Mouse (Mus musculus): ENCODE measurements around the gene Rnf19b. TPM values are rescaled to one million over a fixed set of nuclear protein-coding genes. Genes with fewer than 3 reads are reported as not detected.

The Rnf19b gene
- polyA plus RNA-seq, 1 experiment from 2014 or later: 6.9 TPM

DNA sequence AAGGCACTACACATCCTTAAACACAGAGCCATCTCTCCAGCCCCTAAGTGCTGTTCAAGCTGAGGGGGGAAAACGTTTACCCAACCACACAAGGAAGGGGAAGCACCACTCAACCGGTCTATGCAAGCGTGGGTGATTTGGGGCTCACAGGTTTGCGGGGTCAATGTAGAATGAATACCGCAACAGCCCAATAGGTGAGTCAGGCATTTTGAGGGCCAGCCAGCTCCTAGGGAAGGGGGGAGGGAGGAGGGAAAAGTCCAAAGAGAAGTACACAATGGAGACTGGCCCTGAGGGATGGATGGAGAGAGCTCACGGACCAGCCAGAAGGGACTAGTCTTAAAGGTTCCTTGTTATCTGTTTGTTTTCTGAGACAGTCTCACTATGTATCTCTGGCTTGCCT, 34.2 kb upstream of the Rnf19b start:
- peaks cover 7% of the 10 kb centered on the region; the same call in 1 of the 2 replicates for H3K4me1 ChIP-seq
- H3K27me3 ChIP-seq (ENCODE audit: poor library complexity, severe bottlenecking): no peaks in the 10 kb centered on the region
- DNase-seq (ENCODE audit: extremely low spot score, low spot score): no peak
- H3K36me3 ChIP-seq (replicated peaks): no peaks in the 10 kb centered on the region
- no peak overlapping the region for H3K4me3 ChIP-seq
- no peaks in the 10 kb centered on the region for H3K9me3 ChIP-seq
- no peak overlapping the region for H3K27ac ChIP-seq
- WGBS: 82% methylated on average over 6 of the region's 6 CpGs

DNA sequence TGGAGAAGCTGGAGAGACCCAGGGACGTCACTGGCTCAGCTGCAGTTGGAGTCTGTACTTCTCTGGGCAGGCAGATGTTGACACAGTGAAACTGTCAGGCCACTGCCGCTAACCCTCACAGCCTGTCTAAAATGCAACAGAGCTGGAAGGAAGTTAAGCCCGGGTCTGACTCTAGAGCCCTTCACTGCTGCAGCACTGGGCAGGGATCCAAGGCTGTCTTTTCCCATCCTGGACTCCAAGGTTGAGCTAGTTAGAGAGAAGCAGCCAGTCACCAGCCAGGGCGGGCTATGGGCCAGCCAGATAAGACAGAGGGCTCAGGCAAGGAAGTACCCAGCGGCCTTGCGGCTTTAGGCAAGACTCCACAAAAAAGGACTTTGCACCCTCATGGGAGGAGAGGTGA, 33.3 kb upstream of the Rnf19b start:
- no peaks in the 10 kb centered on the region for H3K36me3 ChIP-seq (replicated peaks)
- WGBS: 79% methylated on average over 6 of the region's 6 CpGs

DNA sequence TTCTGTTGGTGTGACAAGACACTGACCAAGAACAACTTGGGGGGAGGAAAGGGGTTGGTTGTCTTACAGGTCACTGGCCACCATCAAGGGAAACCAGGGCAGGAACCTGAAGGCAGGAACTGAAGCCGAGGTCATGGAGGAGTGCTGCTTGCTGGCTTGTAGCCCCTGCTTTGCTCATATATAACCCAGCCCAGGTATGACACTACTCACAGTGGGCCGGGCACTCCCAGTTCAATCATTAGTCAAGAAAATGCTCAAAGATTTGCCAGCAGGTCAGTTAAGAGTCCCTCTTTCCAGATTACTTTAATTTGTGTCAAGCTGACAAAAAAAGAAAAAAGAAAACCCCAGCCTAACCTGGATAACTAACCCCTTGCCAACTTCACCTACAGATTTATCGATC, 32.4 kb upstream of the Rnf19b start:
- no peaks in the 10 kb centered on the region for H3K9me3 ChIP-seq
- H3K27ac ChIP-seq: no peak overlapping the region
- H3K4me1 ChIP-seq: no peaks in the 10 kb centered on the region
- no peaks in the 10 kb centered on the region for H3K27me3 ChIP-seq (ENCODE audit: poor library complexity, severe bottlenecking)
- no peak overlapping the region for H3K4me3 ChIP-seq
- DNase-seq (ENCODE audit: extremely low spot score, low spot score): no peak
- no peaks in the 10 kb centered on the region for H3K36me3 ChIP-seq (replicated peaks)
- 95% methylated on average over 3 of the region's 3 CpGs for WGBS

More for the DNA sequence above, 33.3 kb upstream of the Rnf19b start:
- Histone ChIP-seq H3K27me3 (ENCODE audit: poor library complexity, severe bottlenecking) (no peaks in the 10 kb centered on the region), H3K27ac (no peak overlapping the region), H3K4me1 (peaks cover 7% of the 10 kb centered on the region; the same call in 1 of the 2 replicates), H3K4me3 (no peak overlapping the region), H3K9me3 (no peaks in the 10 kb centered on the region)
- no peak for DNase-seq (ENCODE audit: extremely low spot score, low spot score)

DNA sequence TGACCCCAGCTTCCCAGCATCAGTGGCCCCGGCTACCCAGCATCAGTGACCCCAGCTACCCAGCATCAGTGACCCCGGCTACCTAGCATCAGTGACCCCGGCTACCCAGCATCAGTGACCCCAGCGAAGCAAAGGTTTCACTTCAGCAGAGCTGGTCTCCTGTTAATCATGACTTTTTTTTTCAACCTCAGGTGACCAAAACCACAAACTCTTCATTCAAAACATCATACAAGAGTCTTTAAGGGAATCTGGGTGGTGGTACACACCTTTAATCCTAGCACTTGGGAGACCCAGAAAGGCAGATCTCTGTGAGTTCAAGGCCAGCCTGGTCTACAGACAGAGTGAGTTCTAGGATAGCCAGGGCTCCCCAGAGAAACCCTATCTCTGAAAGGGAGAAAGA, 27.3 kb upstream of the Rnf19b start:
- no peak for DNase-seq (ENCODE audit: extremely low spot score, low spot score)
- peaks cover 17% of the 10 kb centered on the region for H3K27me3 ChIP-seq (ENCODE audit: poor library complexity, severe bottlenecking)
- H3K4me1 ChIP-seq: peaks cover 22% of the 10 kb centered on the region
- no peaks in the 10 kb centered on the region for H3K36me3 ChIP-seq (replicated peaks)
- H3K9me3 ChIP-seq: no peaks in the 10 kb centered on the region
- H3K27ac ChIP-seq: no peak overlapping the region
- 86% methylated on average over 4 of the region's 4 CpGs for WGBS
- no peak overlapping the region for H3K4me3 ChIP-seq

DNA sequence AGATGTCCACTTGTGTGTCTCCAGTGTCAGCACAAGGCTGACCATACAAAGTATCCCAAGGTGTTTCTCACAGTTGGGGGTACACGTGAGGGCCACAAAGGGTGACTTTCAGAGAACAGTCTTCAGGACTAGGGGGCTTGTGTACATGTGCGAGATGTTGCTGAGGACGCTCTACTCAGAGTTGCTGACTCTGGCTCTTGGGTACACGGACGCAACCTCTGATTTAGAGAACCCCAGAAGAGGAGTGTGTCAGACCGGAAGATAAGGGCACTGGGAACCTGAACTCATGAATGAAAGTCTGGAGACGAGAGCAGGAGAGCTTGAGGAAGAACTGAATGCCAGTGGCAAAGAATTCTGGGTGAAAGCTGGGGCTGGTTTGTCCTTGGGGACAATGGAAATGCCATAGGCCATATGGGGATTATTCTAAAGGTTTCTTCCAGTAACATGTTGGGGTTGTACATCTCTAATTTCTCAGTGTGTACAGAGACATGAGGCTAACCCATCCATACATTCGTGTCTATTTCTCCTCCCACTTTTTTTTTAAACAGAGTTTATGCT, 26.6 kb upstream of the Rnf19b start:
- 84% methylated on average over 8 of the region's 8 CpGs for WGBS
- Histone ChIP-seq H3K27me3 (ENCODE audit: poor library complexity, severe bottlenecking) (peaks cover 21% of the 10 kb centered on the region), H3K9me3 (no peaks in the 10 kb centered on the region), H3K4me3 (no peak overlapping the region), H3K27ac (no peak overlapping the region), H3K36me3 (replicated peaks) (no peaks in the 10 kb centered on the region), H3K4me1 (peaks cover 26% of the 10 kb centered on the region)
- no peak for DNase-seq (ENCODE audit: extremely low spot score, low spot score)

DNA sequence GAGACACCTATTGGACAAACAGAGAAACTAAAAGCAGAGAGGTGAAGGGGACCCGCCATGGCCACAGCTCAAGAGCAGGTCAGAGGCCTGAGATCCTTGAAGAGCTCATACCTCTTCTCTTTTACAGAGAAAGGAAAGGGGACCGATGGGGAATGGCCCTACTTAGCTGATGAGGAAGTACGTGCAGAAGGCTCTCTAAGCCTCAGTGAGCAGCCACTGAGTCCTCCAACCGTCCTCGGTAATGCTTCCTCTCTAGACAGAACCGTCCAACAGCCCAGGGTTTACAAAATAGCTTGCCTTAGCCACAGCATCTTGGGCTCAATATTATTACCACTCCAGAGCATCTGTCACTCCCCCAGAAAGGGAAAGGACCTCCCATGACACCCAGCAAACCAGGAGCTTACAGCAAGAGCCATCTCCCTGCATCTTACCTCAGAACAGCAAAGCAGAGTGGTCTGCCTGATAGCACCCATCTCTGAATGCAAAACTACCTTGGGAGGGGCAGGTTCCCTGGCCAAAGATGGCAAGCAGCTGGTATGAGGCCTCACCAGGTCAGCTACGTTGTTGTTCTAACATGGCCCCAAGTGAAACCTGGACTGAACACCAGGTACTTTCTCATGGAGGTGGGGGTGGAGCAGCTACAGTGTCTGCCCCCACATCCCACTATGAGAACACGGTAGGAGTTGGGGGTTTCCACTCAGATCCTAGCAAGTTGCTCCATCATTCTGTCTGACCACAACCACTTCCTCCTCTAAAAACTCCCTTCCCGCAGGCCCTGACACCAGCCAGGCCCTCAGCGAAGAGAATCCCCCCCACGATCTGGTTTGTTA, 25.7 kb upstream of the Rnf19b start:
- Histone ChIP-seq H3K27ac (no peak overlapping the region), H3K9me3 (no peaks in the 10 kb centered on the region), H3K4me3 (no peak overlapping the region), H3K36me3 (replicated peaks) (no peaks in the 10 kb centered on the region), H3K27me3 (ENCODE audit: poor library complexity, severe bottlenecking) (peaks cover 21% of the 10 kb centered on the region), H3K4me1 (peaks cover 26% of the 10 kb centered on the region)
- WGBS: 82% methylated on average over 11 of the region's 11 CpGs
- no peak for DNase-seq (ENCODE audit: extremely low spot score, low spot score)

DNA sequence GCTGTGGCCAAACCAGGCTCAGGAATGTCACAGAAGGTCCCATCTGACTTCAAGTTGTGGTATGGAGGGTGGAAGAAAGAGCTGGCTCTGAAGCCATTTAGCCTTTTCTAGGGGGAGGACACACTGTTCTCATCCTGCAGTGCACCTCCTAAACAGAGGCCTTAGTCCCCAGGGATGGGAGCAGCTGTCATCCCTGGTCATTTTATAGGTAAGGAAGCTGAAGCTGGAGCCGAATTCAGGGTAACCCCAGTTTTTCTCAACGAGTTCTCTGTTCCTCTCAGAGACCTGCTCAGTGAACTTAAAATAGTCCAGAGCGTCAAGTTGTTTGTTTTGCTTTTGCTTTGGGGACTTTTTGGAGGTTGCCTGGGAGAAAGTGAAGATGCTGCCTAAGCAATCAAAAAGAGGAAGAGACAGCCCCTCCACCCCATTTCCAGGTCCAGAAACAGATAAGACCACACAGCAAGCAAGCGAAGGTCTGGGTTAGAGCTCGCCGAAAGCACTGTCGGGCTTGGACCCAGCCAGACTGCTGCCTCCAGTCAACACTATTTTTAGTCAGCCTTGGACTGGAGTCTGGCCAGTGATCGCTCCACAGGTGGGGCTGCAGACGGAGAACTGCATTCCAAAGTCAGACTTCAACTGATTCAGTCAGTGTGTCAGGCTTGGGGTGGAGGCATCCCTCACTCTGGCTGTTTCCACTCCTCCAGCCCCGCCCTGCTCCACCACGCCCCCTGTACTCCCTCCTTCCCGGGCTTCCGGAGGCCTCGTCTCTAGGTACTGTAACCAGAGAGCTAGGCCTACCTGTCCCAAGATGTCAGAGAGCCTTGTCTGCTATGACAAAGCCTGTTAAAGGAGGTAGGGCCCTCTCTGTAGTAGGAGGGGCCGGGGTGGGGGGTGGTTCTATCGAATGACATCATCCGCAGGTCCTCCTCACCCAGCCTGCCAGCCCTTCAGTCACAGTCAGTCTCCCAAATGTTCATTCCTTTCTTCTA, 24.8 kb upstream of the Rnf19b start:
- Histone ChIP-seq H3K4me3 (no peak overlapping the region), H3K9me3 (no peaks in the 10 kb centered on the region), H3K27me3 (ENCODE audit: poor library complexity, severe bottlenecking) (peaks cover 21% of the 10 kb centered on the region), H3K27ac (no peak overlapping the region), H3K4me1 (peaks cover 26% of the 10 kb centered on the region), H3K36me3 (replicated peaks) (no peaks in the 10 kb centered on the region)
- 33% methylated on average over 17 of the region's 17 CpGs for WGBS
- no peak for DNase-seq (ENCODE audit: extremely low spot score, low spot score)

DNA sequence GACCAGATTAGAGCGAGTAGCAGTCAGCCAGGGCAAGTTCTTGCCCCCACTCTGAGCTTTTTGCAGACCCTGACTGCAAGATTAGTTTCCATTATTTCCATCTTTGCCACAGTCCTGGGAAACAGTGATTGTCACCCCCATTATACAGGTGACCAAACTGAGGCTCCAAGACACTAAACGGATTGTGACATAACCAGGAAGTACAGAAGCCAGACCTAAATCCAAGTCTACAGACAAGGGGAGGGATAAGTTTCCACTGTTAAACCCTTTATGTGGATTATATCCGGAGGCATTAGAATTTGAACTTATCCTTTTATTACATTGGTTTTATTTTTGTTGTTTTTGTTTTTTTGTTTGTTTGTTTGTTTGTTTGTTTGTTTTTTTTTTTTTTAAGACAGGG, 23.8 kb upstream of the Rnf19b start:
- peaks cover 21% of the 10 kb centered on the region for H3K27me3 ChIP-seq (ENCODE audit: poor library complexity, severe bottlenecking)
- H3K36me3 ChIP-seq (replicated peaks): no peaks in the 10 kb centered on the region
- H3K27ac ChIP-seq: no peak overlapping the region
- peaks cover 26% of the 10 kb centered on the region for H3K4me1 ChIP-seq
- no peak for DNase-seq (ENCODE audit: extremely low spot score, low spot score)
- no peaks in the 10 kb centered on the region for H3K9me3 ChIP-seq
- 90% methylated on average over 3 of the region's 3 CpGs for WGBS
- no peak overlapping the region for H3K4me3 ChIP-seq

DNA sequence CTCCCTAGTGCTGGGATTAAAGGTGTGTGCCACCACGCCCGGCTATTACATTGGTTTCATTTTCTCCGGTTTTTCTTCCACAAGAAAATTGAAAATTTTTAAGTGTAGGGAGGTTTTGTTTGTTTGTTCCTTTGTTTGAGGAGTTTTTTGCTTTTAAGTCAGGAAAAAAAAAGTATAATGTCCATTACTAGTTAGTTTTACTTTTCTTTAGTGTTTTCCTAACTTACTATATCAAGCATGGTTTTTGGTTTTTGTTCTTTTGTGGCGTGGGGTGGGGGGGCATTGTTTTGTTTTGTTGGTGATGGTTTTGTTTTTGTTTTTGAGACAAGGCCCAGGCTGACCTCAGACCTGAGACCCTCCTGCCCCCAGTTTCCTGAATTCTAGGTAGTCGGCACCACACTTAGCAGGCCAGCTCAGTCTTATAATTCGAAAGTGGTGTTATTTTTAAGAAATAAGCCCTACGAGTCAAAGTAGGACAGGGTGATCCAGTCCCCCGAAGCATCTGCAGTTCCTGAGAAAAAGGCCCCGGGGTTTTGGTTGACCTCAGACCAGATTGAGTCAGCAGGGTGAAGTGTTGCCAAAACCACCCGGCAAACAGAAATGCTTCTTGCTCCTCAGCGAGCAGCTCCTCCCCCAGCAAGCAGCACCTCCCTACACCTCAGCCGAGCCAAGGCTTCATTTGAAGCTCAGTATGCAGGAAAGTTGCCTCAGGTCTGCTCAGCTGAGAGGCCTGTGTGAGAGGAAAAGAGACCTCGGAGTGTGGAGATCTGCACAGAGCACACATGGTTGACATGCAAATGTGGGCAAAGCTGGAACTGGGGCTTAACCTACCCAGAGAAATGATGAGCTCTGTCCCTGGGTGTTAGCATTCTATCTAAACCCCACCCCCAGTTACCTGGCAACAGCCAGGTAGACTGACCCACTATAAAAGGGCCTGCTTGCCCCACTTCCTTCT, 23.1 kb upstream of the Rnf19b start:
- Histone ChIP-seq H3K9me3 (no peaks in the 10 kb centered on the region), H3K4me1 (peaks cover 26% of the 10 kb centered on the region), H3K27me3 (ENCODE audit: poor library complexity, severe bottlenecking) (peaks cover 21% of the 10 kb centered on the region), H3K36me3 (replicated peaks) (no peaks in the 10 kb centered on the region), H3K4me3 (no peak overlapping the region), H3K27ac (no peak overlapping the region)
- WGBS: 60% methylated on average over 13 of the region's 13 CpGs
- no peak for DNase-seq (ENCODE audit: extremely low spot score, low spot score)

DNA sequence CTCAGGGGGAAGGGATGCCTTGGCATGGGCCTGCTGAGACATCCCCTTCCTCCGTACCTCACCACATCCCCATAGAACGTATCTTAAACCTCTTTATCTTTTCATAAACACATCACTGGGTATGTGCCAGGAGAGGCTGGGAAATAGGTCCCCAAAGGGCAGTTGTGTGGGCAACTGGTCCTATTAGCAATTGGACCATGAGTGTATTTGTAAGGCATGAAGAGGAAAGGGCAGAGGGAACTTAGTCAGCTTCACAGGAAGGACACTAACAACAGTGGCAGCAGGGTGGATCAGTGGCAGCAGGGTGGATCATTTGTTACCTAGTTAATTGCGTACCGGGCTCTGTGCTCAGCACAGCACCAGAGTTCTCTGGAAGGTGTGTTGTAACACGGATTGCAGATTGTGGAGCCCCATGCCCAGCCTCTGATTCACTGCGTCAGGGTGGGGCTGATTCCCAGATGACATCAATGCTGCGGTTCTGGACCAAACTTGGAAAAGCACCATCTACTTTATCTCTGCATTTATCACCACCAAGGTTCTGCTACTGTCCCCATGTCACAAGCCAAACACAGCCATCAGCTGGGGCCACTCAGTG, 22.1 kb upstream of the Rnf19b start:
- no peak for DNase-seq (ENCODE audit: extremely low spot score, low spot score)
- Histone ChIP-seq H3K27me3 (ENCODE audit: poor library complexity, severe bottlenecking) (peaks cover 21% of the 10 kb centered on the region), H3K4me3 (no peak overlapping the region), H3K36me3 (replicated peaks) (no peaks in the 10 kb centered on the region), H3K4me1 (peaks cover 26% of the 10 kb centered on the region), H3K9me3 (no peaks in the 10 kb centered on the region), H3K27ac (no peak overlapping the region)
- WGBS: 76% methylated on average over 7 of the region's 7 CpGs

DNA sequence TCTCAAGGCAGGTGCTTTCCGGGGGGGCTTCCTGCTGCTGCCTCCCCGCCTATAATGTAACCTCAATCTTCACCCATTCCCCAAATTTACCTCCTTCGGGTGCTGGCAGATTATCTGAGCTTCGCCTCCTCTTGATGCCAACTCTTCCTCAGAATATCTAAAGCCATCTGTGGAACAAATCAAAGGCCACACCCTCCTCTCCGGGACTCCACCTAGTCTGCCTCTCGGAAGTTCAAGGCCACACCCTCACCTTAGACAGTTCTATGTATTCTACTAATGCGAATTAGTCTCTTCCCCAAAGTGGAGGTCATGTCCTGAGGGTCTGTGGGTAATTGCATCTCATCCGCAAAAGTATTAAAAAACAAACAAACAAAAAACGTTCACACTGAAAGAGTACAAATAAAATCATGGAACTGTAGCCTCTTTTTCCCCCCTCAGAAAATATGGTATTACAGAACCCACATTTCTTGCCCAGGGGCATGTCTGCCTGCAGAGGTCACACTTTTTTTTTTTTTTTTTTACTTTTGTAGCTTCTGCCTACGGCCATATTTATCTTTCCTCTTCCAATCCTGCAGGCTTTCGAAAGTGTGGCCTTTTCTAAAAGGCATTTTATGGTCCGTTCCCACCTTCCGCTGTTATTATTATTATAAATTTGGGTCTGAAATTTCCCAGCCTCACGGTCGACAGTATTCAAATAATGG, 10.2 kb upstream of the Rnf19b start:
- no peak for DNase-seq (ENCODE audit: extremely low spot score, low spot score)
- WGBS: 22% methylated on average over 15 of the region's 15 CpGs
- Histone ChIP-seq H3K9me3 (no peaks in the 10 kb centered on the region), H3K36me3 (replicated peaks) (no peaks in the 10 kb centered on the region), H3K27me3 (ENCODE audit: poor library complexity, severe bottlenecking) (peaks cover 75% of the 10 kb centered on the region), H3K27ac (peak overlapping the region; percentile 88), H3K4me3 (peak overlapping the region; percentile 69), H3K4me1 (peaks cover 34% of the 10 kb centered on the region)

Measured in forebrain, embryonic 10.5 days (tissue).